Mouse (Mus musculus): ENCODE results near the gene Fip1l1. TPM values are rescaled to one million over a fixed set of nuclear protein-coding genes. Genes with fewer than 3 reads are reported as not detected.

Fip1l1 gene
- polyA plus RNA-seq, 1 experiment = 37.9 TPM

- no peaks in the 10 kb centered on the region for H3K79me2 ChIP-seq (ENCODE audit: control insufficient read depth, insufficient read depth)
- no peaks in the 10 kb centered on the region for H3K79me3 ChIP-seq (ENCODE audit: low read depth)
- H3K27me3 ChIP-seq (ENCODE audit: control insufficient read depth, insufficient read depth, insufficient read length) = peaks cover 3% of the 10 kb centered on the region
- TF ChIP-seq MYOG (IDR thresholded peaks at IDR 0.05; ENCODE audit: control insufficient read depth, extremely low read depth, insufficient read length) (no peak), FOSL1 (IDR thresholded peaks at IDR 0.05; ENCODE audit: insufficient read depth, low read length, poor library complexity, severe bottlenecking) (no peak), USF1 (IDR thresholded peaks at IDR 0.05; ENCODE audit: low read depth) (no peak), CTCF (IDR thresholded peaks at IDR 0.05; ENCODE audit: control insufficient read depth, insufficient read depth, insufficient read length) (no peak), MYOD1 (IDR thresholded peaks at IDR 0.05; ENCODE audit: control insufficient read depth, insufficient read length, low read depth) (no peak), CEBPB (IDR thresholded peaks at IDR 0.05; ENCODE audit: low read depth) (no peak), MAX (IDR thresholded peaks at IDR 0.05) (no peak)
- no peak overlapping the region for H3K4me3 ChIP-seq (ENCODE audit: insufficient read depth, poor library complexity, severe bottlenecking)
- no peaks in the 10 kb centered on the region for H3K36me3 ChIP-seq (ENCODE audit: control insufficient read depth, insufficient read depth)
- H3ac ChIP-seq (ENCODE audit: control insufficient read depth, insufficient read length, low read depth) = no peak overlapping the region
Observed at GRCm38 (mm10) chr5:74624385-74624784, 89.1 kb downstream of the Fip1l1 start.

DNA sequence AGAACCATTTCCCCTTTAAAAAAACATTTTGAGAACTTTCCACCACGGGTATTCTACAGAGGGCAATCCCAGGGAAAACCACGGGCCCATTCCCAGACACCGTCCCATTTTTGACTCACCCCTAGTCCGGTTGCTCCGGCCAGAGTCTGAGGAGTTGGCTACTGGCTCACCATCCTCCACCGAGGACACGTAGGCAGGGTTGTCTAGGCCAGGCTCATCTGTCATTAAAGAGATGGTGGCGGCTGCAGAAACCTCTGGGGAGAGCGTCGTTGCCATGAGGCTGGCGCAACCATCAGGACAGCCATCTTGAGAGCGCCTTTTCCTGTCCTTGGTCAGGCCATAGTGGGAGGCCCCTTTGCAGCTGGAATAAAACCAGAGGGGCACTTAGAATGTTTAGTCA, 92.8 kb downstream of the Fip1l1 start:
- TF ChIP-seq CEBPB (IDR thresholded peaks at IDR 0.05; ENCODE audit: low read depth) (no peak), MAX (IDR thresholded peaks at IDR 0.05) (no peak), CTCF (IDR thresholded peaks at IDR 0.05; ENCODE audit: control insufficient read depth, insufficient read depth, insufficient read length) (no peak), MYOG (IDR thresholded peaks at IDR 0.05; ENCODE audit: control insufficient read depth, extremely low read depth, insufficient read length) (no peak), USF1 (IDR thresholded peaks at IDR 0.05; ENCODE audit: low read depth) (no peak), MYOD1 (IDR thresholded peaks at IDR 0.05; ENCODE audit: control insufficient read depth, insufficient read length, low read depth) (no peak), FOSL1 (IDR thresholded peaks at IDR 0.05; ENCODE audit: insufficient read depth, low read length, poor library complexity, severe bottlenecking) (no peak)
- Histone ChIP-seq H3K79me3 (ENCODE audit: low read depth) (no peaks in the 10 kb centered on the region), H3ac (ENCODE audit: control insufficient read depth, insufficient read length, low read depth) (no peak overlapping the region), H3K27me3 (ENCODE audit: control insufficient read depth, insufficient read depth, insufficient read length) (no peaks in the 10 kb centered on the region), H3K4me3 (ENCODE audit: insufficient read depth, poor library complexity, severe bottlenecking) (no peak overlapping the region), H3K36me3 (ENCODE audit: control insufficient read depth, insufficient read depth) (no peaks in the 10 kb centered on the region), H3K79me2 (ENCODE audit: control insufficient read depth, insufficient read depth) (no peaks in the 10 kb centered on the region)

- Histone ChIP-seq H3K4me3 (ENCODE audit: insufficient read depth, poor library complexity, severe bottlenecking) (no peak overlapping the region), H3ac (ENCODE audit: control insufficient read depth, insufficient read length, low read depth) (no peak overlapping the region), H3K36me3 (ENCODE audit: control insufficient read depth, insufficient read depth) (no peaks in the 10 kb centered on the region), H3K79me2 (ENCODE audit: control insufficient read depth, insufficient read depth) (no peaks in the 10 kb centered on the region), H3K79me3 (ENCODE audit: low read depth) (no peaks in the 10 kb centered on the region), H3K27me3 (ENCODE audit: control insufficient read depth, insufficient read depth, insufficient read length) (no peaks in the 10 kb centered on the region)
- TF ChIP-seq CEBPB (IDR thresholded peaks at IDR 0.05; ENCODE audit: low read depth) (no peak), MAX (IDR thresholded peaks at IDR 0.05) (no peak), CTCF (IDR thresholded peaks at IDR 0.05; ENCODE audit: control insufficient read depth, insufficient read depth, insufficient read length) (no peak), FOSL1 (IDR thresholded peaks at IDR 0.05; ENCODE audit: insufficient read depth, low read length, poor library complexity, severe bottlenecking) (no peak), MYOD1 (IDR thresholded peaks at IDR 0.05; ENCODE audit: control insufficient read depth, insufficient read length, low read depth) (no peak), USF1 (IDR thresholded peaks at IDR 0.05; ENCODE audit: low read depth) (no peak), MYOG (IDR thresholded peaks at IDR 0.05; ENCODE audit: control insufficient read depth, extremely low read depth, insufficient read length) (no peak)
Observed at GRCm38 (mm10) chr5:74632369-74633114, 97.3 kb downstream of the Fip1l1 start.

DNA sequence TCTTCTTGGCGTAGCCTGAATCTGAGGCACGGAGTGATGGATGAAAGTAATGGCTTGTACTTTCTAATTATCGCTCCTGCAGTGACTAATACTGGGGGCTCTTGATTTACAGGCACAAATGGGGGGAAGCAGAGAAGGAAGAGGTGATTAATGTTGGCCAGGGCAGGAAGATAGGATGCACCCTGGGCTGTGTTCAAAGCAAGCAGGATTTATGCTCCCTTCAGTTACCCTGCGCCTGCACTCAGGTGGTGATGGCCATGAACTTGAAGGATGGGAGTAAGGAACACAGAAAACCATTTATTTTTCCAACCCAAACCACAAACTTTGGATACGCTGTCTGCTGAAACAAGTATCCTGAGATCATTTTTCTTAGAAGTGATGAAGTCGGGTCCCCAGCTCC, 98.2 kb downstream of the Fip1l1 start:
- Histone ChIP-seq H3K79me2 (ENCODE audit: control insufficient read depth, insufficient read depth) (no peaks in the 10 kb centered on the region), H3K36me3 (ENCODE audit: control insufficient read depth, insufficient read depth) (no peaks in the 10 kb centered on the region), H3K79me3 (ENCODE audit: low read depth) (no peaks in the 10 kb centered on the region), H3K4me3 (ENCODE audit: insufficient read depth, poor library complexity, severe bottlenecking) (no peak overlapping the region), H3ac (ENCODE audit: control insufficient read depth, insufficient read length, low read depth) (no peak overlapping the region), H3K27me3 (ENCODE audit: control insufficient read depth, insufficient read depth, insufficient read length) (no peaks in the 10 kb centered on the region)
- TF ChIP-seq MAX (IDR thresholded peaks at IDR 0.05) = no peak
- no peak for TF ChIP-seq USF1 (IDR thresholded peaks at IDR 0.05; ENCODE audit: low read depth)
- no peak for TF ChIP-seq MYOG (IDR thresholded peaks at IDR 0.05; ENCODE audit: control insufficient read depth, extremely low read depth, insufficient read length)
- no peak for TF ChIP-seq CTCF (IDR thresholded peaks at IDR 0.05; ENCODE audit: control insufficient read depth, insufficient read depth, insufficient read length)
- TF ChIP-seq FOSL1 (IDR thresholded peaks at IDR 0.05; ENCODE audit: insufficient read depth, low read length, poor library complexity, severe bottlenecking) = no peak
- TF ChIP-seq MYOD1 (IDR thresholded peaks at IDR 0.05; ENCODE audit: control insufficient read depth, insufficient read length, low read depth) = no peak
- TF ChIP-seq CEBPB (IDR thresholded peaks at IDR 0.05; ENCODE audit: low read depth) = no peak

GRCm38 (mm10) chr5:74634391-74634790, 99.1 kb downstream of the Fip1l1 start:
- Histone ChIP-seq H3K79me2 (ENCODE audit: control insufficient read depth, insufficient read depth) (no peaks in the 10 kb centered on the region), H3K36me3 (ENCODE audit: control insufficient read depth, insufficient read depth) (no peaks in the 10 kb centered on the region), H3K4me3 (ENCODE audit: insufficient read depth, poor library complexity, severe bottlenecking) (no peak overlapping the region), H3K79me3 (ENCODE audit: low read depth) (no peaks in the 10 kb centered on the region), H3K27me3 (ENCODE audit: control insufficient read depth, insufficient read depth, insufficient read length) (no peaks in the 10 kb centered on the region), H3ac (ENCODE audit: control insufficient read depth, insufficient read length, low read depth) (no peak overlapping the region)
- TF ChIP-seq CTCF (IDR thresholded peaks at IDR 0.05; ENCODE audit: control insufficient read depth, insufficient read depth, insufficient read length) (no peak), FOSL1 (IDR thresholded peaks at IDR 0.05; ENCODE audit: insufficient read depth, low read length, poor library complexity, severe bottlenecking) (no peak), MYOD1 (IDR thresholded peaks at IDR 0.05; ENCODE audit: control insufficient read depth, insufficient read length, low read depth) (no peak), MAX (IDR thresholded peaks at IDR 0.05) (no peak), CEBPB (IDR thresholded peaks at IDR 0.05; ENCODE audit: low read depth) (no peak), USF1 (IDR thresholded peaks at IDR 0.05; ENCODE audit: low read depth) (no peak), MYOG (IDR thresholded peaks at IDR 0.05; ENCODE audit: control insufficient read depth, extremely low read depth, insufficient read length) (no peak)

Data from C2C12 (cell line).